10 mouse cellular contexts compared by ENCODE assay signal in the genomic region with DNA sequence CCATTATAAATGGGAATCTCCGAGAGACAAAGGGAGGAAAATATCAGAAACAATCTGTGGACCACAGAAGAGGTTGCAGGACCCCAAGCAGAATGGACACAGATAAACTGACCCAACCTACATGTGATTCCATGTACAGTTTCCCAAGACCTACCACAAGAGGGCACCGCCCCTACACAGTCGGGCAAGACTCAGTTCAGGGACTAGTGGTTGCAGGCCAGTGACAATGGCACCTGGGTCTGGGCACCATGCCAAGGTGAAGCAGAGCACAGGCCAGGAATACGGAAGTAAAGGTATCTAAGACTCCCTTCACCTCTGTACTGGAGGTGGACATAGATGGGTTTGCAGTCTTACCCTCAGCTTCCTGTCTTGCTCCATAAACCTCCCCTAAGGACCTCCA. TPM values are rescaled to one million over a fixed set of nuclear protein-coding genes. Genes with fewer than 3 reads are reported as not detected.
DNase-seq lines count a peak whose midpoint lies in the region; ATAC-seq and TF ChIP-seq lines count a peak whose summit lies in the region.
"Had no signal": no experiment of that assay in that cellular context is flagged by ENCODE, and none has a peak within 500 bp of the region (broad histone marks: within the 10 kb centered on the region; RNA-seq: fewer than 3 reads in every experiment).

No protein-coding gene starts in this region.

- no peak for ATAC-seq in midbrain, embryonic 13.5 days

- DNase-seq in layer of hippocampus, adult 2 months (ENCODE audit: low spot score in 2 of 2), result no peak
- DNase-seq in layer of hippocampus, adult 8-10 months (ENCODE audit: low spot score in 2 of 2), result no peak
- DNase-seq in MN1 (ENCODE audit: low spot score), result peak; percentile 39
- DNase-seq in embryo, embryonic 10.5 days (ENCODE audit: low spot score), result peak; percentile 53
- DNase-seq in kidney, postnatal 36 days, result peak; percentile 80 to 88
- DNase-seq in ovary, postnatal 14 days (ENCODE audit: low spot score), result peak; percentile 34
- DNase-seq in gastrocnemius, postnatal 10 days, result no peak

- H3K4me2 ChIP-seq in midbrain, embryonic 13.5 days (replicated peaks), result no peak overlapping the region

- no peaks in the 10 kb centered on the region for H3K27me3 ChIP-seq in midbrain, embryonic 13.5 days

- TF ChIP-seq CTCF in layer of hippocampus, adult 2 months (conservative IDR thresholded peaks at IDR 0.05), result peak; percentile 70

- no peak overlapping the region for H3K27ac ChIP-seq in layer of hippocampus, adult 2 months
- no peak overlapping the region for H3K27ac ChIP-seq in midbrain, embryonic 13.5 days

- H3K36me3 ChIP-seq in midbrain, embryonic 13.5 days, result peaks cover 35% of the 10 kb centered on the region

- no peaks in the 10 kb centered on the region for H3K4me1 ChIP-seq in midbrain, embryonic 13.5 days (replicated peaks)

- no peaks in the 10 kb centered on the region for H3K9me3 ChIP-seq in midbrain, embryonic 13.5 days

- WGBS in midbrain, embryonic 13.5 days, result 62% methylated on average over 4 of the region's 4 CpGs

- H3K9ac ChIP-seq in midbrain, embryonic 13.5 days (replicated peaks), result no peak overlapping the region

- no peak overlapping the region for H3K4me3 ChIP-seq in layer of hippocampus, adult 2 months
- no peak overlapping the region for H3K4me3 ChIP-seq in midbrain, embryonic 13.5 days (replicated peaks)
- H3K4me3 ChIP-seq: erythroblast, embryonic 14.5 days had no signal

RNA-seq across cellular contexts. Expression of a gene that starts 8.8 kb away (rescaled TPM):
- 1 to 10 TPM; 5.9 to 6.5 TPM for total RNA-seq in layer of hippocampus, adult 2 months (2021)
- total RNA-seq in layer of hippocampus, adult 8-10 months (2022), result 1 to 10 TPM; 5.2 to 7.3 (median 6.9) TPM
- polyA plus RNA-seq in midbrain, embryonic 13.5 days (2015; fragmentation: Nextera tagmentation; extraction: Ambion mirVana), result 3.8 and 4.7 TPM in 2 replicates
- total RNA-seq in gastrocnemius, postnatal 10 days (2021), result 1 to 10 TPM; 1.2 to 1.5 TPM
- polyA plus RNA-seq: erythroblast, embryonic 14.5 days had no signal

RNA-seq across cellular contexts. Expression of a gene that starts 26.3 kb away (rescaled TPM):
- not detected for total RNA-seq in layer of hippocampus, adult 2 months (2021)
- not detected for total RNA-seq in layer of hippocampus, adult 8-10 months (2022)
- polyA plus RNA-seq in midbrain, embryonic 13.5 days (2015; fragmentation: Nextera tagmentation; extraction: Ambion mirVana), result not detected in 2 replicates
- total RNA-seq in gastrocnemius, postnatal 10 days (2021), result not detected
- polyA plus RNA-seq: erythroblast, embryonic 14.5 days; neural tube, embryonic 11.5 days had no signal

RNA-seq across cellular contexts. Expression of a gene that starts 29.5 kb away (rescaled TPM):
- total RNA-seq in layer of hippocampus, adult 2 months (2021), result 1 to 10 TPM; 4.4 to 7.8 TPM
- 10 to 100 TPM in 1 of 4 experiments, 1 to 10 TPM in 3; 6.7 to 12.4 (median 7.3) TPM for total RNA-seq in layer of hippocampus, adult 8-10 months (2022)
- 7.7 and 8.1 TPM in 2 replicates for polyA plus RNA-seq in midbrain, embryonic 13.5 days (2015; fragmentation: Nextera tagmentation; extraction: Ambion mirVana)
- total RNA-seq in gastrocnemius, postnatal 10 days (2021), result 1 to 10 TPM; 3.2 to 3.6 TPM

RNA-seq across cellular contexts. Expression of a gene that starts 29.8 kb away (rescaled TPM):
- 10 to 100 TPM; 34.0 to 35.1 TPM for total RNA-seq in layer of hippocampus, adult 2 months (2021)
- 10 to 100 TPM; 42.1 to 48.1 (median 44.7) TPM for total RNA-seq in layer of hippocampus, adult 8-10 months (2022)
- 54.0 and 60.0 TPM in 2 replicates for polyA plus RNA-seq in midbrain, embryonic 13.5 days (2015; fragmentation: Nextera tagmentation; extraction: Ambion mirVana)
- total RNA-seq in gastrocnemius, postnatal 10 days (2021), result 10 to 100 TPM; 11.0 to 12.0 TPM

RNA-seq across cellular contexts. Expression of a gene that starts 36.3 kb away (rescaled TPM):
- total RNA-seq in layer of hippocampus, adult 2 months (2021), result 10 to 100 TPM; 18.0 to 24.4 TPM
- 10 to 100 TPM; 20.0 to 24.8 (median 22.7) TPM for total RNA-seq in layer of hippocampus, adult 8-10 months (2022)
- polyA plus RNA-seq in midbrain, embryonic 13.5 days (2015; fragmentation: Nextera tagmentation; extraction: Ambion mirVana), result 27.0 and 27.3 TPM in 2 replicates
- total RNA-seq in gastrocnemius, postnatal 10 days (2021), result 10 to 100 TPM; 33.3 to 40.2 TPM
- polyA plus RNA-seq: erythroblast, embryonic 14.5 days had no signal

Comparison
In these comparisons a context has a peak if more than half of its experiments do, and no peak if none do; other contexts are left out.
1. DNase-seq: peak in MN1 (single experiment), embryo, embryonic 10.5 days (single experiment), kidney, postnatal 36 days (2 of 2) and ovary, postnatal 14 days (single experiment); none in layer of hippocampus, adult 2 months (0 of 2), layer of hippocampus, adult 8-10 months (0 of 2) and gastrocnemius, postnatal 10 days (single experiment).